Mouse (Mus musculus): Measurements from ENCODE around the gene Ppp1r13b. TPM values are rescaled to one million over a fixed set of nuclear protein-coding genes. Genes with fewer than 3 reads are reported as not detected.

Ppp1r13b gene
- polyA plus RNA-seq, 1 experiment from 2014 or later = 11.5 TPM

DNA sequence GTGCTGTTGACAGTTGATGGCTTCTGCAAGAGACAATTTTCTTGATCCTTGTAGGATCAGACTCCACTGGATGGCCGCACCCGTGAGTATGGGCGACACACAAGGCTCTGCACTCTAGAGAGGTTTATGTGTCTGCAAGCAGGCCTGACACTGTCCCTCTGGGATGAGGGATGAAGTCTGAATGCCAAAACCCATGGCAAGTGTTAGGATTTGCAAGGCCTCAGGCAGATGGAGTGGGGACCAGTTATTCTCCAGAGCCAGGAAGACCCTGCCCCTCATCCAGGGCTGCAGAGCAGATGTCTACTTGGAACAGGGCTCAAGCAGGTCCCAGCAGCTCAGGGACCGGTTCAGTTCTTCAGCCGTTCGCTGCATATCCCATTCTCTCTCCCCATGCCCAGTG is 7.9 kb upstream of the Ppp1r13b start:
- H3K4me3 ChIP-seq (replicated peaks) = no peak overlapping the region
- no peaks in the 10 kb centered on the region for H3K36me3 ChIP-seq
- H3K4me1 ChIP-seq (replicated peaks) = peaks cover 13% of the 10 kb centered on the region
- H3K4me2 ChIP-seq = no peak overlapping the region
- H3K9me3 ChIP-seq = no peaks in the 10 kb centered on the region
- H3K27ac ChIP-seq = peak overlapping the region; percentile 53; the same call in 1 of the 2 replicates
- H3K9ac ChIP-seq (replicated peaks) = no peak overlapping the region; the same call in 1 of the 2 replicates
- WGBS = 87% methylated on average over 6 of the region's 6 CpGs
- H3K27me3 ChIP-seq = no peaks in the 10 kb centered on the region
- no peak for ATAC-seq (ENCODE audit: insufficient number of reproducible peaks, insufficient read depth, low FRiP score, low TSS enrichment, low read depth)

DNA sequence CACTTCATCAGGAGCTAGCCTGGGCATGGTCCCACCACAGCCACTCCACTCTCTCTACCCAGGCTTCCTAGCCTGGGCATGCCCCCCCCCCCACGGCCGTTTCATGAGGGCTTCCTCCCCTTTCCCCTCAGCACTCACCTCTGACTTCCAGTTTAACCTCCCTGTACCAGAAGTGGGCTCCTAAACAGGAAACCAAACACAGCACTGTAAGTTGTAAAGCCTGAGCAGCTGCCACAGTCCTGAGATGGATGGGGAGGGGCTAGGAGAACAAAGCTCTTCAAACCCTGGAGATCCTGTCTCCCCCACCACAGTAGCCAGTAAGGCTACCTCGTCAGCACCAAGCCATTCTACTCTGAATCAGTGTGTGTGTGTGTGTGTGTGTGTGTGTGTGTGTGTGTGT is 6.1 kb upstream of the Ppp1r13b start:
- no peak for ATAC-seq (ENCODE audit: insufficient number of reproducible peaks, insufficient read depth, low FRiP score, low TSS enrichment, low read depth)
- Histone ChIP-seq H3K36me3 (no peaks in the 10 kb centered on the region), H3K4me1 (replicated peaks) (peaks cover 20% of the 10 kb centered on the region), H3K27me3 (peaks cover 12% of the 10 kb centered on the region), H3K9me3 (no peaks in the 10 kb centered on the region), H3K27ac (peak overlapping the region; percentile 46; the same call in 1 of the 2 replicates), H3K4me2 (no peak overlapping the region), H3K4me3 (replicated peaks) (no peak overlapping the region), H3K9ac (replicated peaks) (no peak overlapping the region)
- WGBS = 10% methylated on average over 3 of the region's 3 CpGs

DNA sequence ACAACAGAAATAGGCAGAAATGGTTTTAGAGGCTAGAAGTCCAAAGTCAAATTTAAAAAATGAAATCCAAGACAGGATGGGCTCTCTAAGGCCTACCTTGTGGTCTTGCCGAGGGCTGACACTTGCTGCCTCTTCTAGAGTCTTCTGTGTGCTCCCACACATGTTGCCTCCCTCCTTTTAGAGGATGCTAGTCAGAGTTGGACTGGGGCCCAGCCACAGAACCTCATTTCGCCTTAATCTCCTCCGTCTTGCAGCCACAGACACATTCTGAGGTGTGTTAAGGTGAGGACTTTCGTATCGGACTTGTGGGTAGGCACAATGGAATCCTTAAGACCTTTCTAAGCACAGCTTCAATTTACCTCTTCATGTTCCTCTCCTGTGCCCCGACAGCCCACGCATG is 4.9 kb upstream of the Ppp1r13b start:
- H3K27me3 ChIP-seq = peaks cover 20% of the 10 kb centered on the region
- H3K4me2 ChIP-seq = no peak overlapping the region
- no peaks in the 10 kb centered on the region for H3K9me3 ChIP-seq
- ATAC-seq (ENCODE audit: insufficient number of reproducible peaks, insufficient read depth, low FRiP score, low TSS enrichment, low read depth) = no peak
- no peak overlapping the region for H3K9ac ChIP-seq (replicated peaks)
- H3K27ac ChIP-seq = no peak overlapping the region
- 93% methylated on average over 7 of the region's 7 CpGs for WGBS
- H3K36me3 ChIP-seq = no peaks in the 10 kb centered on the region
- no peak overlapping the region for H3K4me3 ChIP-seq (replicated peaks)
- H3K4me1 ChIP-seq (replicated peaks) = peaks cover 26% of the 10 kb centered on the region

DNA sequence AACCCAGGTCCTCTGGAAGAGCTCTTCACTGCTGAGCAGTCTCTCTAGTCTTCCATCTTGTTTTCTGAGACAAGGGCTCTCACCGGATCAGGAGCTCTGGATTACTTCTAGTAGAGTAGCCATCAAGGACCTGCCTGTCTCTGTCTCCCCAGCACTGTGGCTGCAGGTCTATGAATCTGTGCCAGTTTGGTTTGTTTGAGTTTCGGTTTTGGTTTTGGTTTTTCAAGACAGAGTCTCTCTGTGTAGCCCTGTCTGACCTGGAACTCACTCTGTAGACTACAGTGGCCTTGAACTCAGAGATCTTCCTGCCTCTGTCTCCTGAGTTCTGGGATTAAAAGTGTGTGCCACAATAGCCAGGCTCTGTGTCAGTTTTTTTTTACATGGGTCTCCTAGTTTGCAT is 3.9 kb upstream of the Ppp1r13b start:
- no peak overlapping the region for H3K27ac ChIP-seq
- peaks cover 20% of the 10 kb centered on the region for H3K27me3 ChIP-seq
- H3K4me1 ChIP-seq (replicated peaks) = peaks cover 26% of the 10 kb centered on the region
- no peak for ATAC-seq (ENCODE audit: insufficient number of reproducible peaks, insufficient read depth, low FRiP score, low TSS enrichment, low read depth)
- H3K9ac ChIP-seq (replicated peaks) = no peak overlapping the region
- no peaks in the 10 kb centered on the region for H3K36me3 ChIP-seq
- H3K9me3 ChIP-seq = no peaks in the 10 kb centered on the region
- 90% methylated on average over 2 of the region's 2 CpGs for WGBS
- H3K4me2 ChIP-seq = no peak overlapping the region
- no peak overlapping the region for H3K4me3 ChIP-seq (replicated peaks)

DNA sequence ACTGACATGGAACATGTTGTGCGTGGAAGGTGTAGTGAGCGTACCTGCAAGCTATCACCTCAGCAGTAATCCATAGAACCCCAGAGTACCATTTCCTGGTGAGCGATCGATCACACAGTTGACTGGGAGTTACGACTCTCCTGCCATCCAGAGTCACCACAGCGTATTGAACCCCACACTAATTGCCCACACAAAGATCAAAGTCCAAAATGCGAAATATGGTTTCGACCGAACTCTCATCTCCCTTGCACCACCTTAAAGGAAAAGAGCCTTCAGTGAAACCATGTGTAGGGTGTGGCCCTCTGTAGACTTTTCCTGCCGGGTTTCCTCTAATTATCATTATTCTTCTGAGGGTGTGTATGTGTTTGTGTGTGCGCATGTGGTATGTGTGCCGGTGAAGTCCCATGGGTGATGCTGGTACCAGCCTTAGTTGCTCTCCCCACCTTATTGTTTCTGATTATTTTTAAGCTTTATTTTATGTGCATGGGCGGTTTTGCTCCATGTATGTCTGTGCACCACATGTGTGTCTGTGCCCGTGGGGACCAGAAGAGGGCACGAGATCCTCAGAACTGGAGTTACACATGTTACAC is 3.4 kb upstream of the Ppp1r13b start:
- no peak overlapping the region for H3K4me3 ChIP-seq (replicated peaks)
- peaks cover 22% of the 10 kb centered on the region for H3K27me3 ChIP-seq
- no peak for ATAC-seq (ENCODE audit: insufficient number of reproducible peaks, insufficient read depth, low FRiP score, low TSS enrichment, low read depth)
- H3K4me1 ChIP-seq (replicated peaks) = peaks cover 25% of the 10 kb centered on the region
- no peak overlapping the region for H3K27ac ChIP-seq
- H3K4me2 ChIP-seq = no peak overlapping the region
- 76% methylated on average over 15 of the region's 15 CpGs for WGBS
- no peaks in the 10 kb centered on the region for H3K36me3 ChIP-seq
- no peaks in the 10 kb centered on the region for H3K9me3 ChIP-seq
- no peak overlapping the region for H3K9ac ChIP-seq (replicated peaks)

DNA sequence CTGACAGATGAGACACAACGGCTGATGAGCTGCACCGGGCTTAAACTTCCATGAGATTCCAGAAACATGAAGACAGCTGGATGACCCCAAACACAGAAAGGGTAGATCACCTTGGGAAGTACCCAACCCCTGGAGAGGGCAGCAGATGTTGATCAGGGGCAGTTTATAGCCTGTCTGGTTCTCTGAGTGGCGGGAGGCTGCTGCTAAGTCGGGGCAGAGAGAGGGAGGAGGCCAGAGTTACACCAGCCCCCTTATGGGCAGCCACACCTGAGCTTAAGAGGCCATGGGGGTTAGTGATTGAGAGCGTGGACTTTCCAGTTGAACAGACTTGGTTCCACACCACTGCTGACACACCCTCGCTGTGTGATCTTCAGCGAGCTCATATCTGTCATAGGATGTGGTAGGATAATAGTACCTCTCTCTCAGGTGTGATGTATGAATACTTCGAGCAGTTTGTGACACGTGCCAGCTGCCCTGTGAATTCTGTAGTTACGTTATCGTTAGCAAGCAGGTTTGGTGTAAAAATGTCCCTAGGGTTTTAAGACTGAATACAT is 1.2 kb upstream of the Ppp1r13b start:
- Histone ChIP-seq H3K36me3 (no peaks in the 10 kb centered on the region), H3K4me1 (replicated peaks) (peaks cover 22% of the 10 kb centered on the region), H3K27me3 (peaks cover 22% of the 10 kb centered on the region), H3K9ac (replicated peaks) (no peak overlapping the region), H3K9me3 (no peaks in the 10 kb centered on the region), H3K4me2 (peak overlapping the region; percentile 90), H3K4me3 (replicated peaks) (peak overlapping the region; percentile 80), H3K27ac (no peak overlapping the region)
- no peak for ATAC-seq (ENCODE audit: insufficient number of reproducible peaks, insufficient read depth, low FRiP score, low TSS enrichment, low read depth)
- WGBS = 58% methylated on average over 11 of the region's 11 CpGs

DNA sequence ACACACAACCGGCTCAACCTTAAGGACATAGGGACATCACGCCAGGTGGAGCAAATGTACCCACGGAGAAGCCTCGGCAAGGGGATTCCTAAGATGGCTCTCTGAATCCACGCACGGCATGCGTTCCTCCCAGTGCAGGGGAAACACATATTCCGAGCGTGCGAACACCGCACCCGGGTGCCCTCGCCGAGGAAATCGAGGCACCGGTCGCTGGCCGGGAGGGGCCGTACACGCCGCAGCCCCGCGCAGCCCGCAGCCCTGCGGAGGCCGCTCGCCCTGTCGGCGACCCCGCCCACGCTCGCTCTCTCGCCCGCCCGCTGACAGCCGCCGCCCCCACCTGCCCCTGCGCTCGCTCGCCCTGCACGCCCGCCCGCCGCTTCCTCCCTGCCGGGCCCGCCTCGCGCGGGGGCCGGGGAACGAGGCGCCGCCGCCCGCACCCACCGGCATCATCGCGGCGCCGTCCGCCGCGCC is 454 bp downstream of the Ppp1r13b start:
- Histone ChIP-seq H3K36me3 (no peaks in the 10 kb centered on the region), H3K4me2 (peak overlapping the region; percentile 90), H3K9ac (replicated peaks) (peak overlapping the region; percentile 79), H3K4me3 (replicated peaks) (peak overlapping the region; percentile 80), H3K27ac (peak overlapping the region; percentile 73; the same call in 1 of the 2 replicates), H3K27me3 (peaks cover 22% of the 10 kb centered on the region), H3K4me1 (replicated peaks) (peaks cover 21% of the 10 kb centered on the region), H3K9me3 (no peaks in the 10 kb centered on the region)
- peak; percentile 61 for ATAC-seq (ENCODE audit: insufficient number of reproducible peaks, insufficient read depth, low FRiP score, low TSS enrichment, low read depth)
- WGBS = under 1% methylated on average over 44 of the region's 63 CpGs

DNA sequence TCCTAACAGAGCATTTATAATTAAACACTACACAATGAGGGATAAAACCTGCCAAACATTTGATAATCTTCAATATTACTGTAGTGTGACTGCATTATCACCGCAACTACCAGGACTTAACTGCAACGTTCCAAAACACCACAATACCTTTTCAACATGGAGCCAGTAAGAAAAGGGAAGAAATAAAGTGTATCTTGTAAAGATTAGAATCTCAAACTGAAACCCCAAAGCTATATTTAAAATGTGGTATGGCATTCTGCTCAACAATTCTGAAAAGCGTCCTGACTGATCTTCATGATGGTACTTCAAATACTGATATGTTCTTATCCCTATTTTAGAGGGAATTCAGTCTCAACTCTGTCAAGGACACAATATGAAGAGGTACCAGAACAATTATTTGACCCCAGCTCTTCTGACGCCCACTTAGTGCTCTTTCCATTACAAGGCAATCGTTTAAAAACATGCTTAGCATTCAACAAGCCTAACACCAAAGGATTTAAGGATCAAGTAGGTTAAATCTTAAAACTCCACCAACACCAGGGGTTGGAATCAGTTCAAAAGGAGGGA is 1.5 kb downstream of the Ppp1r13b start:
- H3K4me2 ChIP-seq = peak overlapping the region; percentile 90
- H3K9me3 ChIP-seq = no peaks in the 10 kb centered on the region
- 54% methylated on average over 5 of the region's 5 CpGs for WGBS
- H3K27me3 ChIP-seq = peaks cover 22% of the 10 kb centered on the region
- no peak overlapping the region for H3K9ac ChIP-seq (replicated peaks)
- no peak for ATAC-seq (ENCODE audit: insufficient number of reproducible peaks, insufficient read depth, low FRiP score, low TSS enrichment, low read depth)
- peak overlapping the region; percentile 80 for H3K4me3 ChIP-seq (replicated peaks)
- peaks cover 21% of the 10 kb centered on the region for H3K4me1 ChIP-seq (replicated peaks)
- no peak overlapping the region for H3K27ac ChIP-seq
- H3K36me3 ChIP-seq = no peaks in the 10 kb centered on the region

DNA sequence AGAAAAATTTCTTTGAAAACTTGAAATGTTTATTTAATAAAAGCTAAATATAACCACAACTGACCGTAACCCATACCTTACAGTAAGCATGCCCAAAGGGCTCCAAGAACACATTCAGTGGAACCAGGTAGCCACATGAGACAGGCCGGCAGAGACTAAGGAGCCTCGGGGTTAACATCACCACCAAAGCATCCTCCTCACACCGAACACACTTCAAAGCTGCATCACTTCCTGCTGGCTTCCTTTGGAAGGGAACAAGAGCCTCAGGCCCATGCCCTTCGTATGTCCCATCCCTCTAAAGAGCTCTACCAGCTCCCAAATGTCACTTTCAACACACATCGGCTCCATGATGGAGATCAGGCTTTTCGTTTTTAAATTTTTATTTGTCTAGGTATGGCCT is 5.4 kb downstream of the Ppp1r13b start:
- no peak for ATAC-seq (ENCODE audit: insufficient number of reproducible peaks, insufficient read depth, low FRiP score, low TSS enrichment, low read depth)
- 85% methylated on average over 7 of the region's 7 CpGs for WGBS
- Histone ChIP-seq H3K9me3 (no peaks in the 10 kb centered on the region), H3K4me3 (replicated peaks) (no peak overlapping the region), H3K36me3 (no peaks in the 10 kb centered on the region), H3K4me1 (replicated peaks) (peaks cover 8% of the 10 kb centered on the region), H3K27ac (no peak overlapping the region), H3K4me2 (no peak overlapping the region), H3K27me3 (peaks cover 3% of the 10 kb centered on the region; the same call in 1 of the 2 replicates), H3K9ac (replicated peaks) (no peak overlapping the region)

DNA sequence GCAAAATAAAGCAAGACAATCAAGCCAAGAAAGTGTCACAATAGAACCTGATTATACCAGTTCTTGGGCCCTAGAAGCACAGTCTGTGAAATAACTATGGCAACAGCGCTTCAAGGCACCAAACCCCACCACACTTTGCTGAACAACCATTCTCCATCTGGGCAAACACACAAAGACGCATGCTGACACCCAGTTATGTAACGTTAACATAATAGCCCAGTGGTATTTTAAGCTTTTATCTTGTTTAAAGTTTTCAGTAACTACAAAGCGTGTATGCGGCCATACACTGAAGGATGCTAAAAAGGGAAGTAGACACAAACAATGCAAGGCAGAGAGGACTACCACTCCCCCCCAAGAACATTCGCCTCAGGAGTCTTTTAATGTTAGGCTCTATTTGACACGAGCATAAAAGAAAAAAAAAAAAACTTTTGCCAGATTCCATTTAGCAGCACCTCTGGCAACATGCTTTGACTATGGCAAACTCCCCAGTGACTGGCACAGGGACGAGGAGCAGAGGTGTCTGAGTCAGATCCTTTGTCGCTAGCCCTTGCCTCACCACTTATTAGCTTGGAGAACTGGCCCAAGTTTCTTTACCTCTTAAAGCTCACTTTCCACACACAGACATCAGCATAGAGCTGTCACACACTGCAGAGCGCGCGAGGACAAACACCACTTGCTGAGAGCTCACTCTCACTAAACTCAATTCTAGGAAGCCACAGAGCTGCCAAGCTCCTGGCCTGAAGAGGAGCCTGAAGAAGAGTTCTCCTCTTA is 6.6 kb downstream of the Ppp1r13b start:
- Histone ChIP-seq H3K36me3 (no peaks in the 10 kb centered on the region), H3K9me3 (no peaks in the 10 kb centered on the region), H3K4me3 (replicated peaks) (no peak overlapping the region), H3K4me2 (no peak overlapping the region), H3K9ac (replicated peaks) (no peak overlapping the region), H3K27me3 (no peaks in the 10 kb centered on the region; the same call in 1 of the 2 replicates), H3K27ac (no peak overlapping the region), H3K4me1 (replicated peaks) (peaks cover 4% of the 10 kb centered on the region; the same call in 1 of the 2 replicates)
- 82% methylated on average over 12 of the region's 12 CpGs for WGBS
- ATAC-seq (ENCODE audit: insufficient number of reproducible peaks, insufficient read depth, low FRiP score, low TSS enrichment, low read depth) = no peak

DNA sequence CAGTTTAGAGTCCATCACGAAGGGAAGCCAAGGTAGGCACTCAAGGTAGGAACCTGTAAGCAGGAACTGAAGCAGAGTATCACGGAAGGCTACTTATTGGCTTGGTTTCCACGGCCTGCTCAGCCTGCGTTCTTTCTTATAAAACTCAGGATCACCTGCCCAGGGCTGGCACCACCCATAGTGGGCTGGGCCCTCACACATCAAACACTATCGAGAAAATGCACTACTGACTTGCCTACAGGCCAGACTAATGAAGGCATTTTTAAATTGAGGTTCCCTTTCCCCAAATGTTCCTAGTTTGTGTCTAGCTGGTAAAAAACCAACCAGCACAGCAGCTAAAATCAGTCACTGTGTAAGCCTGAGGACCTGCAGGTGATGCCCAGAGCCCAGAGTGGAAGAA is 8.3 kb downstream of the Ppp1r13b start:
- ATAC-seq (ENCODE audit: insufficient number of reproducible peaks, insufficient read depth, low FRiP score, low TSS enrichment, low read depth) = no peak
- no peak overlapping the region for H3K4me2 ChIP-seq
- H3K4me3 ChIP-seq (replicated peaks) = no peak overlapping the region
- no peaks in the 10 kb centered on the region for H3K9me3 ChIP-seq
- no peaks in the 10 kb centered on the region; the same call in 1 of the 2 replicates for H3K27me3 ChIP-seq
- 74% methylated on average over 5 of the region's 5 CpGs for WGBS
- peaks cover 4% of the 10 kb centered on the region; the same call in 1 of the 2 replicates for H3K4me1 ChIP-seq (replicated peaks)
- H3K27ac ChIP-seq = no peak overlapping the region
- H3K36me3 ChIP-seq = no peaks in the 10 kb centered on the region
- no peak overlapping the region for H3K9ac ChIP-seq (replicated peaks)
